Mouse (Mus musculus) midbrain, embryonic 10.5 days (tissue): ENCODE data around the gene Mthfd2. TPM values are rescaled to one million over a fixed set of nuclear protein-coding genes. Genes with fewer than 3 reads are reported as not detected.
A peak's percentile ranks its signal among the peaks of the same experiment; 100 is the strongest.

Source experiments
- DNase-seq: peaks from one replicate; pipeline ENCODE4 v3.0.0-alpha.2; 2017; ENCODE audit warnings: low spot score
- H3K27ac ChIP-seq: fragments of 300-500 bp; sonication (generic); replicated peaks from 2 replicates; pipeline ENCODE4 v1.5.1; 2016; ENCODE audit warnings: mild to moderate bottlenecking
- H3K27me3 ChIP-seq: fragments of 300-500 bp; sonication (generic); 2 replicates; pipeline ENCODE4 v1.6.1; 2016; ENCODE audit warnings: low read depth, mild to moderate bottlenecking; ENCODE audit not compliant: poor library complexity, severe bottlenecking
- H3K36me3 ChIP-seq: fragments of 300-500 bp; sonication (generic); 2 replicates; pipeline ENCODE4 v1.6.1; 2016; ENCODE audit warnings: mild to moderate bottlenecking, moderate library complexity
- H3K4me1 ChIP-seq: fragments of 300-500 bp; sonication (generic); 2 replicates; pipeline ENCODE4 v1.6.1; 2016
- H3K4me3 ChIP-seq: fragments of 300-500 bp; sonication (generic); 2 replicates; pipeline ENCODE4 v1.5.1; 2016; ENCODE audit warnings: mild to moderate bottlenecking, moderate library complexity
- H3K9me3 ChIP-seq: fragments of 300-500 bp; sonication (generic); replicated peaks from 2 replicates; pipeline ENCODE4 v1.6.1; 2016; ENCODE audit warnings: mild to moderate bottlenecking
- WGBS: fragments of 180-500 bp; shearing (Covaris S2); methylation state at CpG from one replicate; pipeline ENCODE4 v1.1.7; 2016; 5-methylcytosine and 5-hydroxymethylcytosine counted together
- polyA plus RNA-seq: library from polyadenylated mRNA; unstranded; fragments of >200 nt; fragmentation: Nextera tagmentation; extraction: Ambion mirVana; gene quantifications from 2 replicates; pipeline ENCODE4 v1.2.1, GENCODE M21; 2016

Mthfd2 gene
- polyA plus RNA-seq, 1 experiment from 2014 or later, result 64.0 TPM

DNA sequence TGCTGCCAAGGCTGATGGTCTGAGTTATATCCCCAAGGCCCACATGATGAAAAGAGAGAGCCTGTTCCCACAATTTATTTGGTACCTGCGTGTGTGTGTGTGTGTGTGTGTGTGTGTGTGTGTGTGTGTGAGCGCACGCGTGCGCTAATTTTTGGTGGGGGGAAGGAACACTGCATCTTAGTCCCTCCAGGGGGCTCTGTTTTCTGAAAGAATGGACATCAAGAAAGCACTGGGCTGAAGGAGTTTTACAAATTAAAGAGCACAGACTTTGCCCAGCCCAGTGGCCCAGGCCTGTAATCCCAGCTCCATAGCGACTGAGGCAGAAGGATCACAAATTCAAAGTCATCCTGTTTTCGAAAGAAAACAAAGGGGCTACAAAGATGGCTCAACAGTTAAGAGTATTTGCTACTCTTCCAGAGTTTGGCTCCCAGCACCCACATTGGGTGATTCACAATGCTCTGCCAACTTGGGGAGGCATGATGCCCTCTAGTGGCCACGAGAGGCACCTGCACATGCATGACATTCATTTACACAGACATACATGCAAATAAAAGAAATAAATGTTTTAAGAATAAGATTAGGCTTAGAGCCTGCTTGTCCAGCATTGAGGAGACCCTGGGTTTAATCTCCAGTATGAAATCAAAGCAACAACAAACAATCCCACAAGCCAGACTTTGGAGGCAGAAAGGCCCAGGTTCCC is 45.3 kb downstream of the Mthfd2 start:
- H3K27me3 ChIP-seq, result no peaks in the 10 kb centered on the region
- no peaks in the 10 kb centered on the region for H3K9me3 ChIP-seq
- no peaks in the 10 kb centered on the region for H3K36me3 ChIP-seq
- no peak for DNase-seq
- H3K27ac ChIP-seq, result no peak overlapping the region
- no peak overlapping the region for H3K4me3 ChIP-seq
- no peaks in the 10 kb centered on the region for H3K4me1 ChIP-seq
- 76% methylated on average over 8 of the region's 8 CpGs for WGBS

GRCm38 (mm10) chr6:83278881-83279280 is 46.8 kb downstream of the Mthfd2 start:
- Histone ChIP-seq H3K4me3 (no peak overlapping the region), H3K9me3 (no peaks in the 10 kb centered on the region), H3K36me3 (no peaks in the 10 kb centered on the region), H3K4me1 (no peaks in the 10 kb centered on the region), H3K27ac (no peak overlapping the region), H3K27me3 (no peaks in the 10 kb centered on the region)
- 22% methylated on average over 2 of the region's 2 CpGs for WGBS
- no peak for DNase-seq

GRCm38 (mm10) chr6:83277151-83277550 is 48.6 kb downstream of the Mthfd2 start:
- Histone ChIP-seq H3K9me3 (no peaks in the 10 kb centered on the region), H3K36me3 (no peaks in the 10 kb centered on the region), H3K27me3 (no peaks in the 10 kb centered on the region), H3K27ac (no peak overlapping the region), H3K4me1 (no peaks in the 10 kb centered on the region), H3K4me3 (no peak overlapping the region)
- 68% methylated on average over 13 of the region's 13 CpGs for WGBS
- no peak for DNase-seq

DNA sequence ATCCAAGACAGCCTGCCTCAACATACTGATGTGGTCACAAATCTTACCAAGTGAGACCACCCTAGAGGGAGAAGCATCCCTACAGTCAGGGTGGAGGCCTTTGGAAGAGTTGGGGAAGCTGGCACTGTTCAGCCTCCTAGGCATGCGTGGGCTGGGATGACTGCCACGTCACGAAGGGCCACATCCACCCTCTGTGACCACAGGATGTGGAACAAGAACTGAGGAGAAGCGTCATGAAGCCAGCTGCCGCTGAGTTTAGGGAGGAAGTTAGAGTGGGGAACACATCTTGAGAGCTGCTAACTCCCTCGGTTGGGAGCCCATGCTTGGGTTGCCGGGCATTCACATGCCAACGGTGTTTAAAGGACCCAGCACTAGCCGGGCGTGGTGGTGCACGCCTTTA is 52.0 kb downstream of the Mthfd2 start:
- no peaks in the 10 kb centered on the region for H3K4me1 ChIP-seq
- no peak overlapping the region for H3K4me3 ChIP-seq
- no peaks in the 10 kb centered on the region for H3K36me3 ChIP-seq
- no peaks in the 10 kb centered on the region for H3K9me3 ChIP-seq
- WGBS, result 91% methylated on average over 11 of the region's 11 CpGs
- H3K27ac ChIP-seq, result no peak overlapping the region
- no peak for DNase-seq
- H3K27me3 ChIP-seq, result peaks cover 4% of the 10 kb centered on the region; the same call in 1 of the 2 replicates

- Histone ChIP-seq H3K36me3 (no peaks in the 10 kb centered on the region), H3K27ac (peak overlapping the region; percentile 89), H3K9me3 (no peaks in the 10 kb centered on the region), H3K4me1 (peaks cover 13% of the 10 kb centered on the region), H3K27me3 (peaks cover 11% of the 10 kb centered on the region; the same call in 1 of the 2 replicates), H3K4me3 (peak overlapping the region; percentile 67)
- DNase-seq, result peak; percentile 76
- WGBS, result 3% methylated on average over 28 of the region's 28 CpGs
Observed at GRCm38 (mm10) chr6:83268144-83269010, 57.3 kb downstream of the Mthfd2 start.

GRCm38 (mm10) chr6:83267616-83268015 is 58.1 kb downstream of the Mthfd2 start:
- 79% methylated on average over 4 of the region's 4 CpGs for WGBS

DNA sequence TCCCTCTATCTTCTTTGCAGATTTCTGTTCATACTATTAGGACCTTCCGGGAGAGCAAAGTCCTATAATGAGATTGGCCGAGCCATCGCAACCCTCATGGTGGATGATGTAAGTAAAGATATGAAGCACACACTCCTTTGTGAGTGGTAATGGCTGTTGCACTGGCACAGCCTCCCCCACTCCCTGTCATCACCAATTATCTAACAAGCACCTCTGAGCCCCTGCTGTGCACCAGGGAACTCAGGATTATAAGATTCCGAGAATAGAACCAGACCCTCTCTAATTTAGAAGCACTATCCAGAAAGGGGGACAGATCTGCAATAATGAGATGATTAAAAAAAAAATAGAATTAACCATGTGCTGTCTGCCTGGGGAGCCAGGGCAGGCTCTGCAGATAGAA is 60.1 kb downstream of the Mthfd2 start:
- no peak for DNase-seq
- Histone ChIP-seq H3K9me3 (no peaks in the 10 kb centered on the region), H3K36me3 (no peaks in the 10 kb centered on the region), H3K27me3 (peaks cover 11% of the 10 kb centered on the region; the same call in 1 of the 2 replicates), H3K4me1 (peaks cover 23% of the 10 kb centered on the region), H3K4me3 (no peak overlapping the region), H3K27ac (no peak overlapping the region)
- WGBS, result 89% methylated on average over 4 of the region's 4 CpGs

More at GRCm38 (mm10) chr6:83267616-83268015, 58.1 kb downstream of the Mthfd2 start:
- H3K4me1 ChIP-seq, result peaks cover 13% of the 10 kb centered on the region
- DNase-seq, result no peak
- peaks cover 11% of the 10 kb centered on the region; the same call in 1 of the 2 replicates for H3K27me3 ChIP-seq
- peak overlapping the region; percentile 67 for H3K4me3 ChIP-seq
- no peaks in the 10 kb centered on the region for H3K9me3 ChIP-seq
- peak overlapping the region; percentile 89; the same call in 1 of the 2 replicates for H3K27ac ChIP-seq
- H3K36me3 ChIP-seq, result no peaks in the 10 kb centered on the region

- DNase-seq, result no peak
- Histone ChIP-seq H3K9me3 (no peaks in the 10 kb centered on the region), H3K36me3 (no peaks in the 10 kb centered on the region)
Observed at GRCm38 (mm10) chr6:83265253-83265652, 60.5 kb downstream of the Mthfd2 start.

DNA sequence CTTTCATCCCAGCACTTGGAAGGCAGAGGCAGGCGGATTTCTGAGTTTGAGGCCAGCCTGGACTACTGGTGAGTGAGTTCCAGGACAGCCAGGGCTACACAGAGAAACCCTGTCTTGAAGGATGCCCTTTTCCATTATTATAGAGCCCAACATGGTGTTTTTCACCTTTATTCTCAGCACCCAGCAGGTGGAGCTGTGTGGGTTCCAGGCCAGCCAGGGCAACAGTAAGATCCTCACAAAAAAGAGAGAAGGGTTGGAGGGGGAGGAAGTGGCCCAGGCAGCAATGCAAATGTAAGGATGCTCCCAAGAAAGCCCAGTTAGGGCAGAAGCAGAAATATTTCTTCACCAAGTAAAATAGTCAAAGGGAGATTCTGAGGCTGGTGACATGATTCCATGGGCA is 61.2 kb downstream of the Mthfd2 start:
- H3K27me3 ChIP-seq, result peaks cover 11% of the 10 kb centered on the region; the same call in 1 of the 2 replicates
- no peak for DNase-seq
- no peaks in the 10 kb centered on the region for H3K9me3 ChIP-seq
- no peak overlapping the region for H3K4me3 ChIP-seq
- no peak overlapping the region for H3K27ac ChIP-seq
- 88% methylated on average over 1 of the region's 1 CpGs for WGBS
- no peaks in the 10 kb centered on the region for H3K36me3 ChIP-seq
- peaks cover 29% of the 10 kb centered on the region for H3K4me1 ChIP-seq

More at GRCm38 (mm10) chr6:83265253-83265652, 60.5 kb downstream of the Mthfd2 start:
- Histone ChIP-seq H3K27me3 (peaks cover 11% of the 10 kb centered on the region; the same call in 1 of the 2 replicates), H3K4me3 (no peak overlapping the region), H3K27ac (no peak overlapping the region), H3K4me1 (peaks cover 27% of the 10 kb centered on the region)

Other genes with a start within 250 kb of the Mthfd2 start
- 36.5 and 37.7 TPM in 2 replicates for gene Pcgf1, start 248.0 kb downstream of the Mthfd2 start, polyA plus RNA-seq
- 0.29 and 0.73 TPM in 2 replicates for gene Lbx2, start 239.5 kb downstream of the Mthfd2 start, polyA plus RNA-seq
- gene Ccdc142, start 224.3 kb downstream of the Mthfd2 start, polyA plus RNA-seq, result 2.0 and 3.1 TPM in 2 replicates
- gene Gm42688, start 224.3 kb downstream of the Mthfd2 start, polyA plus RNA-seq, result 2.4 and 3.1 TPM in 2 replicates
- 148 and 153 TPM in 2 replicates for gene Mrpl53, start 216.9 kb downstream of the Mthfd2 start, polyA plus RNA-seq
- 31.8 and 33.7 TPM in 2 replicates for gene Mogs, start 210.4 kb downstream of the Mthfd2 start, polyA plus RNA-seq
- 138 and 180 TPM in 2 replicates for gene Wbp1, start 204.3 kb downstream of the Mthfd2 start, polyA plus RNA-seq
- 18.2 and 18.7 TPM in 2 replicates for gene Ino80b, start 200.5 kb downstream of the Mthfd2 start, polyA plus RNA-seq
- 35.3 and 39.7 TPM in 2 replicates for gene Rtkn, start 190.4 kb downstream of the Mthfd2 start, polyA plus RNA-seq
- gene Wdr54, start 169.5 kb downstream of the Mthfd2 start, polyA plus RNA-seq, result 13.0 and 14.6 TPM in 2 replicates
- gene 1700003E16Rik, start 169.5 kb downstream of the Mthfd2 start, polyA plus RNA-seq, result 1.9 and 2.0 TPM in 2 replicates
- gene Dctn1, start 160.0 kb downstream of the Mthfd2 start, polyA plus RNA-seq, result 105 and 128 TPM in 2 replicates
- 0.67 and 0.79 TPM in 2 replicates for gene Slc4a5, start 106.1 kb downstream of the Mthfd2 start, polyA plus RNA-seq
- gene Mob1a, start 108 bp upstream of the Mthfd2 start, polyA plus RNA-seq, result 60.4 and 61.5 TPM in 2 replicates
- 152 and 156 TPM in 2 replicates for gene Bola3, start 23.2 kb upstream of the Mthfd2 start, polyA plus RNA-seq
- 45.1 and 51.0 TPM in 2 replicates for gene Tet3, start 133.2 kb upstream of the Mthfd2 start, polyA plus RNA-seq
- gene Dguok, start 181.1 kb upstream of the Mthfd2 start, polyA plus RNA-seq, result 60.3 and 61.7 TPM in 2 replicates
- 0.49 and 1.9 TPM in 2 replicates for gene Actg2, start 210.4 kb upstream of the Mthfd2 start, polyA plus RNA-seq
- 17.8 and 18.3 TPM in 2 replicates for gene Stambp, start 246.8 kb upstream of the Mthfd2 start, polyA plus RNA-seq